Mouse (Mus musculus) thymus, postnatal 25 days (tissue): ENCODE data around the gene Olfr472.
"Not testable (repeated sequence)": the region's sequence is repeated elsewhere in the genome, so short reads cannot be mapped to it uniquely, and the experiment has no call there.

ENCODE experiments used
- DNase-seq: peaks from one replicate; pipeline ENCODE4 v3.0.0; 2022

The Olfr472 gene

GRCm38 (mm10) chr7:107897602-107898001 lies at the start of gene Olfr472:
Olfr472 (plus strand) TSS chr7:107897902.
- DNase-seq = no peak

DNA sequence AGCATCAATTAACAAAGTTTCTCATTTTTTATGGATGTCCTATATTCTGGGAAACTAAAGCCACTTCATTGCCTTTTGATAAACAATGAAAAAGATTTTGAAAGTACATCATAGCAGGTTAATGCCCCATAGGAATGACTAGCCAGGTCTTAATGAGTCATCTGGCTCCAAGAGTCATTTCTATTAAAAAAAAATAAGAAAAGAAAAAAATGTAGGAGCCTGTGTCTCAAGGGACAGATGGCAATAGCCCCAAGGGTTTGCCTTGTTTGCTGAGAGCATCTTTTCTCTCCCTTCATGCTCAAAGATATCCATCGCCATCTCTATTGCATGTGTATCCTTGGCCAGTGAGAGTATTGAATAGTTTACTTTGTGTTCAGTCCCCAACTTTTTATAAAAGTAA lies 32.4 kb downstream of the Olfr472 start, which contains the start of gene Olfr473:
Gene Olfr473, plus strand, starts transcription at position 301 of the 400 bp plus-strand sequence.
- DNase-seq = no peak

GRCm38 (mm10) chr7:107952539-107952938 lies 54.8 kb downstream of the Olfr472 start:
- not testable (repeated sequence) for DNase-seq

DNA sequence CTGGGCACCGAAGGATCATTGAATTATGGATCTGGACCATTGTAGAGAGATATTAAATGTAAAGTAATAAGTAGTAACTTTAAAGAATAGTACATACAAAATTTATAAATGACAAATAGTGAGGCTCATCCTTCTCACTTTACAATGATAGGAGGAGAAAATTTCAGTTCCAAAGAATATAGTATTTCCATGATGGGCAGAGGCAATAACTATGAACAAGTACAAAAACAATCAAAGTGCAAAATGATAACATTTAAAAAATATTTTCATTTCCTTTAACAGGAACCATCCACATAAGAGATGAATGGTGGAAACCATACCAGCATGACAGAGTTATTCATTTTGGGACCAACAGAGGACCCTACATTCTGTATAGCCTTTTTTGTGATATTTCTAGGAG lies 56.6 kb downstream of the Olfr472 start, which contains the start of gene Olfr474:
Gene Olfr474, plus strand, starts transcription at position 301 of the 400 bp plus-strand sequence.
- DNase-seq = no peak
